Mouse (Mus musculus) bone marrow macrophage, adult 2 months (primary cell): ENCODE measurements at regions not wholly inside any gene's neighbourhood (a gene's known extent, or its start where the extent isn't known, plus 50 kb on each side); places are given as distances from the start of the nearest gene placed in this dataset.

Experiments
- CTCF ChIP-seq: IDR thresholded peaks from 2 replicates; pipeline ENCODE4 v1.5.1; 2012; ENCODE audit warnings: low read depth, mild to moderate bottlenecking, low read length, moderate library complexity
- POLR2A ChIP-seq: IDR thresholded peaks from 2 replicates; pipeline ENCODE4 v1.6.1; 2012; ENCODE audit warnings: mild to moderate bottlenecking, low read depth, low read length, borderline replicate concordance

- TF ChIP-seq POLR2A (no peak), CTCF (no peak)
Observed at GRCm38 (mm10) chr13:44126198-44126597, 341.6 kb downstream of the Cd83 start.
